Mouse (Mus musculus): ENCODE data around the gene Man2a1.

- TF ChIP-seq GATA1 (IDR thresholded peaks at IDR 0.05; ENCODE audit: low read length) = no peak
- TF ChIP-seq TAL1 (IDR thresholded peaks at IDR 0.05; ENCODE audit: low read length) = no peak
Measured at GRCm38 (mm10) chr17:64778756-64779155, 178.2 kb downstream of the Man2a1 start.

Measured in erythroblast, embryonic 14.5 days (primary cell).